Mouse (Mus musculus): ENCODE data around the gene Ndufa9. TPM values are rescaled to one million over a fixed set of nuclear protein-coding genes. Genes with fewer than 3 reads are reported as not detected.

Gene Ndufa9
- total RNA-seq, 1 experiment from 2014 or later = 68.9 TPM

GRCm38 (mm10) chr6:126777889-126778288 lies 71.0 kb downstream of the Ndufa9 start:
- no peak for ATAC-seq (replicated peaks; ENCODE audit: insufficient number of reproducible peaks, low FRiP score, low TSS enrichment, poor library complexity, severe bottlenecking)

GRCm38 (mm10) chr6:126773873-126774272 lies 75.1 kb downstream of the Ndufa9 start:
- no peak for ATAC-seq (replicated peaks; ENCODE audit: insufficient number of reproducible peaks, low FRiP score, low TSS enrichment, poor library complexity, severe bottlenecking)

GRCm38 (mm10) chr6:126772326-126772725 lies 76.6 kb downstream of the Ndufa9 start:
- no peak for ATAC-seq (replicated peaks; ENCODE audit: insufficient number of reproducible peaks, low FRiP score, low TSS enrichment, poor library complexity, severe bottlenecking)

Other genes with a start within 250 kb of the Ndufa9 start
- not detected in 3 replicates for gene Kcna1, start 202.8 kb downstream of the Ndufa9 start, total RNA-seq (2017)
- not detected in 3 replicates for gene Kcna6, start 108.5 kb downstream of the Ndufa9 start, total RNA-seq (2017)
- gene Akap3, start 4.0 kb upstream of the Ndufa9 start, total RNA-seq (2017) = 0.29 TPM in 1 of 3 replicates, not detected in the others
- not detected in 3 replicates for gene Dyrk4, start 72.7 kb upstream of the Ndufa9 start, total RNA-seq (2017)
- gene Rad51ap1, start 90.5 kb upstream of the Ndufa9 start, total RNA-seq (2017) = 1.9 to 2.0 TPM (median 1.9 TPM) in 3 replicates
- 37.2 to 50.2 TPM (median 48.4 TPM) in 3 replicates for gene D6Wsu163e, start 90.8 kb upstream of the Ndufa9 start, total RNA-seq (2017)
- 0.75 TPM in 1 of 3 replicates, not detected in the others for gene Fgf6, start 166.4 kb upstream of the Ndufa9 start, total RNA-seq (2017)
- gene Fgf23, start 223.8 kb upstream of the Ndufa9 start, total RNA-seq (2017) = not detected in 3 replicates